Comparison of ENCODE assay signal across 15 mouse cellular contexts in the genomic region with DNA sequence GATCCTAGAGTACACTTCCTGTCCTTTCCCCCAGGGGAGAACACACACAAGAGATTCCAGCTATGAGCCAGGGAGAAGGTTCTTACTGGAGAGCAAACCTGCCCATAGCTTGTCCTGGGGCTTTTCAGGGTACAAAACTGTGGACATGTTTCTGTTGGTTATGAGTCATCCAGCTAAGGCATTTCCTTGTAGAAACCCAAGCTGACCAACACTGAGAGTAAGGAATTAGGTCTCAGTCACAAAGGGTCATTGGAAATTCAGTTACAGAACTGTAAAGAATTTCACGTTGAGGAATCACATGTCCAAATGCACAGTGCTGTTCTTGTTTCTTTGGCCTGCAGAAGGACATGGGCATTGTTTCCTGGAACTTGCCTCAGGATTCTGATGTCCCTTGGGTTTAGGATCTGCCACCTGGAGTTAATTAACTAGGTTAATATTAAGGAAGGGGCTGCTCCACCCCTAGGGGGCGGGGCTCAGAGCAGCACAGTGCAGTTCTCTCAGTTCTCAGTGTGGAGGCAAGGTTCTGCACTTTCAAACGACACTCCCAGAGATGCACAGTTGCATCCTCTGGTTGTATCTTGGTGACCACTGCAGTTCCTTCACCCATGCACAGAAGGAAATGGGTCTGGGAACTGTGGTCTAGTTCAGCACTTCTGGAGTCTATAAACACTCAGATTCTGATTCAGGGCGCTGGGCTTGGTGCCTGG. TPM values are rescaled to one million over a fixed set of nuclear protein-coding genes. Genes with fewer than 3 reads are reported as not detected.
DNase-seq lines count a peak whose midpoint lies in the region; ATAC-seq lines count a peak whose summit lies in the region.
"Had no signal": no experiment of that assay in that cellular context is flagged by ENCODE, and none has a peak within 500 bp of the region (broad histone marks: within the 10 kb centered on the region; RNA-seq: fewer than 3 reads in every experiment).

No protein-coding gene starts in this region.

- no peaks in the 10 kb centered on the region for H3K9me3 ChIP-seq in hindbrain, embryonic 12.5 days (replicated peaks)
- 0 out of 2 replicates have a peak, but pooled peaks cover under 1% of the 10 kb centered on the region for H3K9me3 ChIP-seq in hindbrain, embryonic 10.5 days
- 0 out of 2 replicates have a peak, but pooled peaks cover under 1% of the 10 kb centered on the region for H3K9me3 ChIP-seq in embryonic facial prominence, embryonic 14.5 days (ENCODE audit: control insufficient read depth, low read length)
- no peaks in the 10 kb centered on the region for H3K9me3 ChIP-seq in limb, embryonic 10.5 days (replicated peaks)
- H3K9me3 ChIP-seq: liver, embryonic 12.5 days had no signal

- H3K4me3 ChIP-seq in hindbrain, embryonic 12.5 days: no peak overlapping the region
- H3K4me3 ChIP-seq in hindbrain, embryonic 10.5 days: no peak overlapping the region
- H3K4me3 ChIP-seq in embryonic facial prominence, embryonic 14.5 days (ENCODE audit: low read depth, low read length): no peak overlapping the region
- H3K4me3 ChIP-seq in limb, embryonic 10.5 days: no peak overlapping the region
- H3K4me3 ChIP-seq: heart, embryonic 13.5 days; liver, embryonic 12.5 days had no signal

- H3K36me3 ChIP-seq in hindbrain, embryonic 12.5 days: no peaks in the 10 kb centered on the region
- H3K36me3 ChIP-seq in hindbrain, embryonic 10.5 days: no peaks in the 10 kb centered on the region
- no peaks in the 10 kb centered on the region for H3K36me3 ChIP-seq in embryonic facial prominence, embryonic 14.5 days (ENCODE audit: control insufficient read depth, insufficient read depth, low read length)
- no peaks in the 10 kb centered on the region for H3K36me3 ChIP-seq in limb, embryonic 10.5 days
- H3K36me3 ChIP-seq: heart, embryonic 13.5 days; liver, embryonic 12.5 days had no signal

- no peak overlapping the region for H3K9ac ChIP-seq in hindbrain, embryonic 12.5 days
- H3K9ac ChIP-seq in embryonic facial prominence, embryonic 14.5 days (ENCODE audit: low read depth, low read length): no peak overlapping the region
- H3K9ac ChIP-seq: heart, embryonic 13.5 days; hindbrain, embryonic 14.5 days; liver, embryonic 12.5 days had no signal

- no peak overlapping the region for H3K4me2 ChIP-seq in hindbrain, embryonic 12.5 days (replicated peaks)
- no peak overlapping the region for H3K4me2 ChIP-seq in embryonic facial prominence, embryonic 14.5 days (ENCODE audit: low read depth, low read length)
- H3K4me2 ChIP-seq: heart, embryonic 13.5 days; hindbrain, embryonic 14.5 days; liver, embryonic 12.5 days had no signal

- H3K27me3 ChIP-seq in hindbrain, embryonic 12.5 days: no peaks in the 10 kb centered on the region
- H3K27me3 ChIP-seq in hindbrain, embryonic 10.5 days (ENCODE audit: insufficient read depth, poor library complexity, severe bottlenecking): no peaks in the 10 kb centered on the region
- no peaks in the 10 kb centered on the region for H3K27me3 ChIP-seq in embryonic facial prominence, embryonic 14.5 days (replicated peaks; ENCODE audit: control insufficient read depth, insufficient read depth, low read length)
- no peaks in the 10 kb centered on the region; the same call in 1 of the 2 replicates for H3K27me3 ChIP-seq in limb, embryonic 10.5 days (ENCODE audit: low read depth, poor library complexity, severe bottlenecking)
- H3K27me3 ChIP-seq: heart, embryonic 13.5 days; liver, embryonic 12.5 days had no signal

- no peak for DNase-seq in hindbrain, embryonic 10.5 days (ENCODE audit: low spot score)
- peak; percentile 47 for DNase-seq in Muller cell, postnatal 12 days (ENCODE audit: inconsistent ontology term)
- peak; percentile 32 for DNase-seq in embryonic facial prominence, embryonic 14.5 days (ENCODE audit: low spot score)
- peak; percentile 65 for DNase-seq in limb, embryonic 10.5 days (ENCODE audit: low spot score)
- no peak for DNase-seq in lung, postnatal 4 days
- no peak for DNase-seq in gastrocnemius, postnatal 4 days (ENCODE audit: low spot score in 2 of 2)
- DNase-seq in lung, postnatal 25 days (ENCODE audit: low spot score): no peak
- DNase-seq: thymus, postnatal 25 days had no signal

- WGBS in hindbrain, embryonic 12.5 days: 57% methylated on average over 4 of the region's 4 CpGs
- 52% methylated on average over 4 of the region's 4 CpGs for WGBS in hindbrain, embryonic 10.5 days
- WGBS in embryonic facial prominence, embryonic 14.5 days: 36% methylated on average over 4 of the region's 4 CpGs
- 42% methylated on average over 4 of the region's 4 CpGs for WGBS in limb, embryonic 10.5 days

- H3K4me1 ChIP-seq in hindbrain, embryonic 12.5 days: peaks cover 6% of the 10 kb centered on the region; the same call in 1 of the 2 replicates
- H3K4me1 ChIP-seq in hindbrain, embryonic 10.5 days (replicated peaks): peaks cover 21% of the 10 kb centered on the region
- H3K4me1 ChIP-seq in embryonic facial prominence, embryonic 14.5 days (ENCODE audit: control insufficient read depth, insufficient read depth, low read length): peaks cover 7% of the 10 kb centered on the region; the same call in 1 of the 2 replicates
- H3K4me1 ChIP-seq in limb, embryonic 10.5 days: peaks cover 49% of the 10 kb centered on the region
- H3K4me1 ChIP-seq: heart, embryonic 13.5 days; liver, embryonic 12.5 days had no signal

- 0 out of 2 replicates have a peak, but pooled peaks have one; percentile 30 for ATAC-seq in hindbrain, embryonic 12.5 days (ENCODE audit: low FRiP score)
- peak; percentile 51; the same call in 1 of the 2 replicates for ATAC-seq in embryonic facial prominence, embryonic 14.5 days (ENCODE audit: low read depth)
- ATAC-seq: liver, embryonic 12.5 days; lung, postnatal 0 days had no signal

- no peak overlapping the region for H3K27ac ChIP-seq in hindbrain, embryonic 12.5 days
- no peak overlapping the region for H3K27ac ChIP-seq in hindbrain, embryonic 10.5 days
- no peak overlapping the region for H3K27ac ChIP-seq in embryonic facial prominence, embryonic 14.5 days (replicated peaks; ENCODE audit: low read depth, low read length)
- H3K27ac ChIP-seq in limb, embryonic 10.5 days: peak overlapping the region; percentile 79
- H3K27ac ChIP-seq: heart, embryonic 13.5 days; hindbrain, embryonic 14.5 days; liver, embryonic 12.5 days had no signal

RNA-seq across cellular contexts. Expression of gene Clnk, which starts 18.4 kb away (rescaled TPM):
- 0.13 and 0.32 TPM in 2 replicates for polyA plus RNA-seq in hindbrain, embryonic 12.5 days (2016; fragmentation: Nextera tagmentation; extraction: Ambion mirVana)
- 0.42 and 0.46 TPM in 2 replicates for polyA plus RNA-seq in hindbrain, embryonic 10.5 days (2016; fragmentation: Nextera tagmentation; extraction: Ambion mirVana)
- polyA plus RNA-seq in embryonic facial prominence, embryonic 14.5 days (2014; fragmentation: Nextera tagmentation; extraction: Ambion mirVana): 0.17 TPM in 1 of 2 replicates, not detected in the other
- 0.14 TPM in 1 of 2 replicates, not detected in the other for polyA plus RNA-seq in limb, embryonic 10.5 days (2016; fragmentation: Nextera tagmentation; extraction: Ambion mirVana)
- not detected for total RNA-seq in gastrocnemius, postnatal 4 days (2021)
- total RNA-seq: MEL; midbrain, postnatal 0 days had no signal
- polyA plus RNA-seq: liver, embryonic 12.5 days; lung, postnatal 0 days had no signal

Comparison
In these comparisons a context has a peak if more than half of its experiments do, and no peak if none do; other contexts are left out.
1. DNase-seq: peak in Muller cell, postnatal 12 days (single experiment), embryonic facial prominence, embryonic 14.5 days (single experiment) and limb, embryonic 10.5 days (single experiment); none in hindbrain, embryonic 10.5 days (single experiment), lung, postnatal 4 days (0 of 2), gastrocnemius, postnatal 4 days (0 of 2) and lung, postnatal 25 days (single experiment).